Comparison of ENCODE assay signal across 9 mouse cellular contexts in genomic region chr11:54884937-54885336, GRCm38 (mm10). TPM values are rescaled to one million over a fixed set of nuclear protein-coding genes. Genes with fewer than 3 reads are reported as not detected.
DNase-seq lines count a peak whose midpoint lies in the region; ATAC-seq lines count a peak whose summit lies in the region.
"Had no signal": no experiment of that assay in that cellular context is flagged by ENCODE, and none has a peak within 500 bp of the region (broad histone marks: within the 10 kb centered on the region; RNA-seq: fewer than 3 reads in every experiment).

No protein-coding gene starts in this region.

- H3K27me3 ChIP-seq in hindbrain, embryonic 10.5 days (ENCODE audit: insufficient read depth, poor library complexity, severe bottlenecking): no peaks in the 10 kb centered on the region
- no peaks in the 10 kb centered on the region for H3K27me3 ChIP-seq in hindbrain, embryonic 11.5 days (ENCODE audit: control insufficient read depth, insufficient read depth, low read length)
- H3K27me3 ChIP-seq: neural tube, embryonic 13.5 days had no signal

- H3K4me1 ChIP-seq in hindbrain, embryonic 10.5 days (replicated peaks): peaks cover 29% of the 10 kb centered on the region
- no peaks in the 10 kb centered on the region for H3K4me1 ChIP-seq in hindbrain, embryonic 11.5 days (replicated peaks; ENCODE audit: control insufficient read depth, insufficient read depth, low read length)
- H3K4me1 ChIP-seq: neural tube, embryonic 13.5 days had no signal

- no peak for ATAC-seq in hindbrain, embryonic 11.5 days (ENCODE audit: low FRiP score)

- H3K27ac ChIP-seq in hindbrain, embryonic 10.5 days: peak overlapping the region; percentile 43
- H3K27ac ChIP-seq in hindbrain, embryonic 11.5 days (ENCODE audit: low read depth, low read length): no peak overlapping the region
- H3K27ac ChIP-seq: neural tube, embryonic 13.5 days had no signal

- intact Hi-C loops in left cerebral cortex, postnatal 4 days (cut with DNase I): loop anchor here (5.0 kb wide), 1 partner anchor 272 kb away; no protein-coding TSS in a partner anchor

- DNase-seq in hindbrain, embryonic 10.5 days (ENCODE audit: low spot score): peak; percentile 38
- DNase-seq in hindbrain, embryonic 11.5 days (ENCODE audit: low spot score): no peak
- peak; percentile 29 for DNase-seq in gastrocnemius, postnatal 10 days
- peak; percentile 82 for DNase-seq in kidney, adult 18-20 months
- peak; percentile 86 to 90 for DNase-seq in lung, adult 18-20 months
- no peak for DNase-seq in left cerebral cortex, postnatal 4 days
- DNase-seq in T-cell, adult 2 months (ENCODE audit: low spot score): no peak
- DNase-seq in retina, postnatal 1 day: no peak

- 16% methylated on average over 5 of the region's 5 CpGs for WGBS in hindbrain, embryonic 10.5 days
- WGBS in hindbrain, embryonic 11.5 days: 24% methylated on average over 5 of the region's 5 CpGs

- H3K4me2 ChIP-seq in hindbrain, embryonic 11.5 days (replicated peaks; ENCODE audit: low read depth, low read length): no peak overlapping the region
- H3K4me2 ChIP-seq: neural tube, embryonic 13.5 days had no signal

- no peaks in the 10 kb centered on the region for H3K9me3 ChIP-seq in hindbrain, embryonic 10.5 days
- H3K9me3 ChIP-seq in hindbrain, embryonic 11.5 days (ENCODE audit: control insufficient read depth, low read length): no peaks in the 10 kb centered on the region
- H3K9me3 ChIP-seq: neural tube, embryonic 13.5 days had no signal

- no peaks in the 10 kb centered on the region for H3K36me3 ChIP-seq in hindbrain, embryonic 10.5 days
- no peaks in the 10 kb centered on the region for H3K36me3 ChIP-seq in hindbrain, embryonic 11.5 days (ENCODE audit: control insufficient read depth, insufficient read depth, low read length)
- H3K36me3 ChIP-seq: neural tube, embryonic 13.5 days had no signal

- no peak overlapping the region for H3K9ac ChIP-seq in hindbrain, embryonic 11.5 days (ENCODE audit: low read depth, low read length)
- H3K9ac ChIP-seq: neural tube, embryonic 13.5 days had no signal

- no peak overlapping the region for H3K4me3 ChIP-seq in hindbrain, embryonic 10.5 days
- no peak overlapping the region for H3K4me3 ChIP-seq in hindbrain, embryonic 11.5 days (ENCODE audit: low read depth, low read length)
- H3K4me3 ChIP-seq: neural tube, embryonic 13.5 days had no signal

RNA-seq across cellular contexts. Expression of gene Gpx3, which starts 17.3 kb away (rescaled TPM):
- 108 and 121 TPM in 2 replicates for polyA plus RNA-seq in hindbrain, embryonic 10.5 days (2016; fragmentation: Nextera tagmentation; extraction: Ambion mirVana)
- 91.4 and 114 TPM in 2 replicates for polyA plus RNA-seq in hindbrain, embryonic 11.5 days (2014; fragmentation: Nextera tagmentation; extraction: Ambion mirVana)
- total RNA-seq in gastrocnemius, postnatal 10 days (2021): 10 to 100 TPM; 23.2 to 36.0 TPM
- 1 to 10 TPM; 5.1 to 9.6 TPM for total RNA-seq in left cerebral cortex, postnatal 4 days (2021)

RNA-seq across cellular contexts. Expression of gene Hint1, which starts 18.8 kb away (rescaled TPM):
- polyA plus RNA-seq in hindbrain, embryonic 10.5 days (2016; fragmentation: Nextera tagmentation; extraction: Ambion mirVana): 626 and 627 TPM in 2 replicates
- 654 and 669 TPM in 2 replicates for polyA plus RNA-seq in hindbrain, embryonic 11.5 days (2014; fragmentation: Nextera tagmentation; extraction: Ambion mirVana)
- 100 to 1,000 TPM; 254 to 262 TPM for total RNA-seq in gastrocnemius, postnatal 10 days (2021)
- 100 to 1,000 TPM; 364 to 423 TPM for total RNA-seq in left cerebral cortex, postnatal 4 days (2021)

RNA-seq across cellular contexts. Expression of gene Lyrm7, which starts 24.2 kb away (rescaled TPM):
- polyA plus RNA-seq in hindbrain, embryonic 10.5 days (2016; fragmentation: Nextera tagmentation; extraction: Ambion mirVana): 3.0 and 5.2 TPM in 2 replicates
- 9.7 and 11.2 TPM in 2 replicates for polyA plus RNA-seq in hindbrain, embryonic 11.5 days (2014; fragmentation: Nextera tagmentation; extraction: Ambion mirVana)
- 10 to 100 TPM; 15.8 to 21.1 TPM for total RNA-seq in gastrocnemius, postnatal 10 days (2021)
- 10 to 100 TPM; 17.5 to 26.2 TPM for total RNA-seq in left cerebral cortex, postnatal 4 days (2021)

Comparison
In these comparisons a context has a peak if more than half of its experiments do, and no peak if none do; other contexts are left out.
1. DNase-seq: peak in hindbrain, embryonic 10.5 days (single experiment), gastrocnemius, postnatal 10 days (single experiment), kidney, adult 18-20 months (single experiment) and lung, adult 18-20 months (2 of 2); none in hindbrain, embryonic 11.5 days (single experiment), left cerebral cortex, postnatal 4 days (single experiment), T-cell, adult 2 months (single experiment) and retina, postnatal 1 day (single experiment).